Mouse (Mus musculus) forebrain, embryonic 16.5 days (tissue): ENCODE results near the gene Atxn2. TPM values are rescaled to one million over a fixed set of nuclear protein-coding genes. Genes with fewer than 3 reads are reported as not detected.

Source experiments
- ATAC-seq: fragments of 200-750 bp; cut with Nextera tagmentation; 2 replicates; pipeline ENCODE4 v1.8.0; 2017; ENCODE audit warnings: mild to moderate bottlenecking, moderate library complexity
- H3K27ac ChIP-seq: fragments of 300-500 bp; sonication (generic); 2 replicates; pipeline ENCODE4 v1.5.1; 2014; ENCODE audit warnings: low read length, control low read depth
- H3K27me3 ChIP-seq: fragments of 300-500 bp; sonication (generic); replicated peaks from 2 replicates; pipeline ENCODE4 v1.6.1; 2014; ENCODE audit warnings: low read length; ENCODE audit not compliant: control insufficient read depth, insufficient read depth
- H3K36me3 ChIP-seq: fragments of 300-500 bp; sonication (generic); 2 replicates; pipeline ENCODE4 v1.6.1; 2014; ENCODE audit not compliant: control insufficient read depth, insufficient read depth
- H3K4me1 ChIP-seq: fragments of 300-500 bp; sonication (generic); replicated peaks from 2 replicates; pipeline ENCODE4 v1.6.1; 2014; ENCODE audit warnings: low read length; ENCODE audit not compliant: control insufficient read depth, insufficient read depth
- H3K4me2 ChIP-seq: fragments of 300-500 bp; sonication (generic); 2 replicates; pipeline ENCODE4 v1.6.1; 2014; ENCODE audit warnings: mild to moderate bottlenecking, low read length, control low read depth
- H3K4me3 ChIP-seq: fragments of 300-500 bp; sonication (generic); replicated peaks from 2 replicates; pipeline ENCODE4 v1.5.1; 2014; ENCODE audit warnings: mild to moderate bottlenecking, low read length, control low read depth
- H3K9ac ChIP-seq: fragments of 300-500 bp; sonication (generic); replicated peaks from 2 replicates; pipeline ENCODE4 v1.6.1; 2014; ENCODE audit warnings: low read depth, low read length, control low read depth
- H3K9me3 ChIP-seq: fragments of 300-500 bp; sonication (generic); 2 replicates; pipeline ENCODE4 v1.6.1; 2016; ENCODE audit warnings: low read length; ENCODE audit not compliant: control insufficient read depth
- WGBS: fragments of 180-500 bp; shearing (Covaris S2); extraction: QIAGEN DNeasy Blood & Tissue Kit; methylation state at CpG from one replicate; pipeline ENCODE4 v1.1.7; 2014; 5-methylcytosine and 5-hydroxymethylcytosine counted together
- polyA plus RNA-seq: library from polyadenylated mRNA; unstranded; fragments of >200 nt; fragmentation: Nextera tagmentation; extraction: Ambion mirVana; gene quantifications from 2 replicates; pipeline ENCODE4 v1.2.1, GENCODE M21; 2015

Gene Atxn2
- 55.8 and 58.3 TPM in 2 replicates for polyA plus RNA-seq

DNA sequence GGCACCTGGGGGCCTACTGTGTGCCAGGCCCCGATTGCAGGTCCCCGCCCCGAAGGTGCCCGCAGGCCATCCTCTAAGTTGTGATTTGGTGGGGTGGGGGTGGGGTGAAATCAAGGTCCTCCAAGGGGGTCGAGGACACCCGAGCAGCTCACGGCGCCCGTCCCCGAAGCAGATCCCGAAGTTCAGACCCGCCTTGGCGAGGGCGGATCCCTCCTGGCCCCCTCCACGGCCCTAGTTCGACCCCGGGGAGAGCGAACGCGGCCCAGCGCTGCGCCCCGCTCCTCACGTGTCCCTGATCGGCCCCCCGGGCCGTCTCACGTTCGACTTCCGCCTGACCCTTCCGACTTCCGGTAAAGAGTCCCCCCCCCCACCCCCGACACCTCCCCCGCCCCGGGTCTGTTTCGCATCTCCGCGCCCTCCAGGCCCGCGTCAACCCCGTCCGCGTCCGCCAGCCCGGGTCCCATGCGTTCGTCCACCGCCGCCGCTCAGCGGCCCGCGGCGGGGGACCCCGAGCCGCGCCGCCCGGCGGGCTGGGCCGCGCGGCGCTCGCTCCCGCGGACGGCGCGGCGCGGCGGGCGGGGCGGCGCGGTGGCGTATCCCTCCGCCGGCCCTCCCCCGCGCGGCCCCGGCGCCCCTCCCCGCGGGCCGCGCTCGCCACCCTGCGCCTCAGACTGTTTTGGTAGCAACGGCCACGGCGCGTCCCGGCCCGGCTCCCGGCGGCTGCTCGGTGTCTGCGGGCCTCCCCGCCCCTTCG is at the start of gene Atxn2:
TSS of gene Atxn2 (plus strand) at position 164 of the 754 bp plus-strand sequence.
- Histone ChIP-seq H3K4me2 (peak within 1 kb of the TSS; percentile 91), H3K4me3 (peak within 1 kb of the TSS; percentile 84), H3K4me1 (peaks cover 31% of the 10 kb centered on the region), H3K27ac (peak within 1 kb of the TSS; percentile 97), H3K9me3 (no peaks in the 10 kb centered on the region), H3K27me3 (no peaks in the 10 kb centered on the region), H3K36me3 (no peaks in the 10 kb centered on the region), H3K9ac (peak within 1 kb of the TSS; percentile 89)
- under 1% methylated on average over 63 of the region's 103 CpGs for WGBS
- peak; percentile 81 for ATAC-seq

DNA sequence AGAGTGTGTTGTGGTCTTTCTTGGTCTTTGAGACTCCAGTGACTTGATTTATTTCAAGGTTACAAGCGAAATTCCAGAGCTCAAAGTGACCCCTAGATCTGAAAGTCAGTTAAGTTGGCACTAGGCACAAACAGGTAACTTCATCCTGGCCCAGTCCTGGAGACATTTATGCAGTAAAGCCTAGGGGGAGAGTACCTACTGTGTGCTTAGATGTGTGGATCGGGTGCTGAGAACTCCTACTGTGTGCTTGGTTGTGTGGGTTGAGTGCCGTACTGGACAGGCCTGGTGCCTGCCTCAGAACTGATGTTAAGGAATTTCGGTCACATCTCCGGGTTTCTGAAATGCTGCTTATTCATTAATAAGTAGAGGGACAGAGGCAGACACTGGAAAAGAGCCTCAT is 49.6 kb upstream of the Atxn2 start:
- Histone ChIP-seq H3K36me3 (peaks cover 3% of the 10 kb centered on the region), H3K4me2 (peak overlapping the region; percentile 76), H3K4me1 (peaks cover 22% of the 10 kb centered on the region), H3K27me3 (no peaks in the 10 kb centered on the region), H3K9ac (no peak overlapping the region), H3K9me3 (no peaks in the 10 kb centered on the region), H3K27ac (no peak overlapping the region), H3K4me3 (peak overlapping the region; percentile 85)
- 88% methylated on average over 5 of the region's 5 CpGs for WGBS
- no peak for ATAC-seq

DNA sequence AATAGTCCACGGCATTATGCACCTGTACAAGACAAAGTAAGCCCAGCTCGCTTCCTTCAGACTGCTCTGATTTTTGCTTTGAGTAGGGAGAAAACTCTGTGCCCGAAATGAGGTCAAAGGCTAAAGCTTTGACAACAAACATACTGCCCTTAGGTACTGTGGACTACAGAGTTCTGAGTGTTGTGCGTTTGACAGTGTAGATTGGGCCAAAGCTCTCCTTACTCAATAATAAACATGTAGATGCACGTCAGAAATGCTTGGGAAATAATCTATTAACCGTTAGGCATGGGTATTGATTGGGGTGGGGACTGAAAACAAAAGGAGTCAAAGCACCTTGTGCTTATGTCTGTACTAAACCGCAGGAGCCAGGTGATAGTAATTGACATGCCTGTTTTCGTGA is 47.7 kb upstream of the Atxn2 start:
- H3K36me3 ChIP-seq: peaks cover 10% of the 10 kb centered on the region
- WGBS: 91% methylated on average over 8 of the region's 8 CpGs
- H3K4me1 ChIP-seq: peaks cover 24% of the 10 kb centered on the region

DNA sequence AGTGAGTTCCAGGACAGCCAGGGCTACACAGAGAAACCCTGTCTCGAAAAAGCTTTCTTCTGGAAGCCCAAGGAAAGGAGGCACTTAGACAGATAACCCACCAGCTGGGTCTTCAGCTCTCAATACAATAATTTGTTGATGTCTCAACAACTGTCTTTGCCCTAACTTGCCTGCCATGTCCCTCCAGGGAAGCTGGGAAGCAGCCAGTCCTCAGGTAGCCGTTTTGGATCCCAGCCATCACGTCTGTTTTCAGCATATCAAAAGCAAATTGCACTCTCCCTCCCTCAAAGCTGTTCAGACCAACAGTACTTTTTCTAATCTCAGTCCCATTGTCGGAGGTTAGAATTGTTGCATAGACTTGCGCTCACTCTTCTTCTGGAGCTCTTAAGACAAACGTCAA is 47.1 kb upstream of the Atxn2 start:
- peaks cover 11% of the 10 kb centered on the region for H3K36me3 ChIP-seq

More for the DNA sequence above, 47.7 kb upstream of the Atxn2 start:
- Histone ChIP-seq H3K4me2 (no peak overlapping the region), H3K27ac (no peak overlapping the region), H3K9me3 (no peaks in the 10 kb centered on the region), H3K4me3 (no peak overlapping the region), H3K27me3 (no peaks in the 10 kb centered on the region), H3K9ac (no peak overlapping the region)
- no peak for ATAC-seq

DNA sequence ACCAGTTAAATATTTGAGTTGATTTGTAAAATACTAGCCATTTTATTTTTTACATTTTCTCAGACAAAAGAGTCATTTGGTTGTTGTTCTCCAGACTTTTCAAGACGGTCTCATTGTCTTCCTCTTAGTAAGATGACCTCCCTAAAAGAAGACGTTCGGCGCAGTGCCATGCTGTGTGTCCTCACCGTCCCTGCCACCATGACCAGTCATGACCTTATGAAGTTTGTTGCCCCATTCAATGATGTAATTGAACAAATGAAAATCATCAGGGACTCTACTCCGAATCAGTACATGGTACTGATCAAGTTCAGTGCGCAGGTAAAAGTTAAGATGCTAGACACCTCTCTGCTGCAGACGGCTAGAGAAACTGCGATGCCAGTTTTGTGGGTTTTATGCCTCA is 46.2 kb upstream of the Atxn2 start:
- Histone ChIP-seq H3K27me3 (no peaks in the 10 kb centered on the region), H3K9me3 (no peaks in the 10 kb centered on the region), H3K9ac (no peak overlapping the region), H3K4me2 (no peak overlapping the region), H3K4me1 (peaks cover 20% of the 10 kb centered on the region), H3K4me3 (no peak overlapping the region), H3K27ac (no peak overlapping the region), H3K36me3 (peaks cover 13% of the 10 kb centered on the region)
- WGBS: 97% methylated on average over 9 of the region's 9 CpGs
- ATAC-seq: no peak

More for the DNA sequence above, 47.1 kb upstream of the Atxn2 start:
- WGBS: 88% methylated on average over 6 of the region's 6 CpGs
- H3K27ac ChIP-seq: no peak overlapping the region
- no peaks in the 10 kb centered on the region for H3K9me3 ChIP-seq
- H3K4me3 ChIP-seq: no peak overlapping the region
- no peak for ATAC-seq
- H3K4me1 ChIP-seq: peaks cover 25% of the 10 kb centered on the region
- H3K9ac ChIP-seq: no peak overlapping the region
- no peak overlapping the region for H3K4me2 ChIP-seq
- H3K27me3 ChIP-seq: no peaks in the 10 kb centered on the region

DNA sequence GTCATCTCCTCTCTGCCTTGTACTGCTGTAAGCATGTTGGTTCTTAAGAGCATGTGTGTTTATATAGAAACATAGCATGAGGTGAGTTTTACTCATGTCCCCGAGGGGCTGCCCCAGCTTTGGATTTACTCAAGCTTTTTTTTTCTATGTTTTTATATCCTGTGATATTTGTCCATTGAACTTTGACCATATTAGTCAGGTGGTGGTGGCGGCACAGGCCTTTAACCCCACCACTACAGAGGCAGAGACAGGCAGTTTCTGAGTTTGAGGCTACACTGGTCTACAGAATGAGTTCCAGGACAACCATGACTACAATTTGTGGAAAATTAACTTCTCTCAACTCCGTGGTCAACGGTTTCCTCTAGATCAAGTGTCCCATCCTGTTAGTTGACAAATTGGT is 44.1 kb upstream of the Atxn2 start:
- Histone ChIP-seq H3K9me3 (no peaks in the 10 kb centered on the region), H3K36me3 (peaks cover 16% of the 10 kb centered on the region), H3K9ac (no peak overlapping the region), H3K4me3 (no peak overlapping the region), H3K27ac (no peak overlapping the region), H3K4me1 (peaks cover 8% of the 10 kb centered on the region), H3K4me2 (no peak overlapping the region), H3K27me3 (no peaks in the 10 kb centered on the region)
- WGBS: 97% methylated on average over 4 of the region's 4 CpGs
- no peak for ATAC-seq

DNA sequence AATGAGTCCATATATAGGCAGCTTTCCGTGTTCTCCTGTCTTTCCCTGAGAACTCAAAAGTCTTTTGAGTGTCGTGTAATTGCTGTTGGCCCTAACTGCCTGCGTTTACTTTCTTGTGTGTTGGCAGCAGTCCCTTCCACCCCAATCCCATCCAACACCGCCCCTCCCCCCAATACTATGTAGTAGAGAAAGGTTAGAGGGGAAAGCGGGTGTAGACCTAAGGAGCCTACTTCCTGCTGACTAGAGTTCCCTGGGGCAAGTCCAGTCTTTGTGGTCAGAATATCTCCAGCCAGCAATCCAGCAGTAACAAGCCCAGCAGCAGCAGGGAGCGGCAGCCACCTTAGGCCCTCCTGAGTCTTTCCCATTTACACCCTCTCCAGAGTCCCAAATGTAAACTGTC is 42.7 kb upstream of the Atxn2 start:
- H3K4me1 ChIP-seq: 0 out of 2 replicates have a peak, but pooled peaks cover 3% of the 10 kb centered on the region
- H3K36me3 ChIP-seq: peaks cover 19% of the 10 kb centered on the region
- ATAC-seq: no peak
- no peak overlapping the region for H3K4me3 ChIP-seq
- no peak overlapping the region for H3K27ac ChIP-seq
- H3K4me2 ChIP-seq: no peak overlapping the region
- WGBS: 62% methylated on average over 6 of the region's 6 CpGs
- no peaks in the 10 kb centered on the region for H3K27me3 ChIP-seq
- no peak overlapping the region for H3K9ac ChIP-seq
- H3K9me3 ChIP-seq: no peaks in the 10 kb centered on the region

DNA sequence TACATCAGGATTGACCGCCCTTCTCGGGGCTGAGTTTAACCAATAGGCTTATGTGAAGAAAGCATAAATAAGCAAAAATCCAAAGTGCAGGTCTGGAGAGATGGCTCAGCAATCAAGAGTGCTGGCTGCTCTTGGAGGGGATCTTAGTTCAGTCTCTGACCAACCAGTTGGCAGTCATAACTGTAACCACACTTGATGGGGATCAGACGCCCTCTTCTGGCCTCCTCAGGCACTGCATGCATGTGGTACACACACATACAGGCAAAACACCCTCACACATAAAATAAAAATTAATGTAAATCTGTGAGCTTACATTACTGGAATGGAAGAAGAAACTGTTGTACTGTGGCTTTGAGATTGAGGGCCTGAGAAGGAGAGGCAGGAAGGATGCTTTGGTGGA is 40.7 kb upstream of the Atxn2 start:
- Histone ChIP-seq H3K9me3 (no peaks in the 10 kb centered on the region), H3K4me1 (0 out of 2 replicates have a peak, but pooled peaks cover 3% of the 10 kb centered on the region), H3K9ac (no peak overlapping the region), H3K27me3 (no peaks in the 10 kb centered on the region), H3K4me3 (no peak overlapping the region), H3K27ac (no peak overlapping the region), H3K36me3 (peaks cover 19% of the 10 kb centered on the region), H3K4me2 (no peak overlapping the region)
- no peak for ATAC-seq
- 81% methylated on average over 3 of the region's 3 CpGs for WGBS

DNA sequence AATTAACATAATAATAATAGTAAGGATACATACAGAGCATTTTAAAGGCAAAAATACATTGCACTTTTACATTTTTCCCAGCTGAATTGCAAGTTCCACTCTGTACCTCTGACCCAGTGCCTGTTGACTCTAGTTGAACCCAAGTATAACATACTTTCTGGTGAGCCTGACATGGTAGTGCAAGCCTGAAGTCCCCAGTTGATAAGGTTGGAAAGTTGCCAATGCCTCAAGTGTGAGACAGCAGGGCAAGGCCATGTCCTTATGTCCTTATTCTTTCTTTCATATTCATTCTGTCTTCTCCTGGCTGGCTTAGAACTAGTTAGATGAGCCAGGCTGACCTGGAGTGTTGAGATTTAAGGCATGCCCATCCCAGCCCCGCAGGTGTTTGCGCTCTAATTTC is 28.9 kb upstream of the Atxn2 start:
- no peak for ATAC-seq
- Histone ChIP-seq H3K27me3 (no peaks in the 10 kb centered on the region), H3K4me2 (no peak overlapping the region), H3K4me1 (no peaks in the 10 kb centered on the region), H3K9me3 (no peaks in the 10 kb centered on the region), H3K4me3 (no peak overlapping the region), H3K9ac (no peak overlapping the region), H3K36me3 (peaks cover 44% of the 10 kb centered on the region), H3K27ac (no peak overlapping the region)
- 100% methylated on average over 2 of the region's 2 CpGs for WGBS
